Mouse (Mus musculus) intestine, postnatal 0 days (tissue): ENCODE measurements around the gene Cdk17. TPM values are rescaled to one million over a fixed set of nuclear protein-coding genes. Genes with fewer than 3 reads are reported as not detected.
A peak's percentile ranks its signal among the peaks of the same experiment; 100 is the strongest.

Experiments used
- ATAC-seq: fragments of 200-750 bp; cut with Nextera tagmentation; 2 replicates; pipeline ENCODE4 v1.8.0; 2017; ENCODE audit warnings: mild to moderate bottlenecking, moderate TSS enrichment, moderate library complexity
- H3K27ac ChIP-seq: fragments of 300-500 bp; sonication (generic); 2 replicates; pipeline ENCODE4 v1.5.1; 2014; ENCODE audit warnings: mild to moderate bottlenecking, low read depth, low read length, moderate library complexity
- H3K27me3 ChIP-seq: fragments of 300-500 bp; sonication (generic); replicated peaks from 2 replicates; pipeline ENCODE4 v1.6.1; 2014; ENCODE audit warnings: low read length, mixed read lengths; ENCODE audit not compliant: control insufficient read depth, insufficient read depth
- H3K36me3 ChIP-seq: fragments of 300-500 bp; sonication (generic); 2 replicates; pipeline ENCODE4 v1.6.1; 2014; ENCODE audit warnings: mild to moderate bottlenecking, moderate library complexity; ENCODE audit not compliant: control insufficient read depth, insufficient read depth
- H3K4me1 ChIP-seq: fragments of 300-500 bp; sonication (generic); replicated peaks from 2 replicates; pipeline ENCODE4 v1.6.1; 2014; ENCODE audit warnings: antibody characterized with exemption, low read length, mixed read lengths; ENCODE audit not compliant: control insufficient read depth, insufficient read depth
- H3K4me2 ChIP-seq: fragments of 300-500 bp; sonication (generic); replicated peaks from 2 replicates; pipeline ENCODE4 v1.6.1; 2014; ENCODE audit warnings: low read depth, mild to moderate bottlenecking, moderate library complexity
- H3K4me3 ChIP-seq: fragments of 300-500 bp; sonication (generic); 2 replicates; pipeline ENCODE4 v1.5.1; 2014; ENCODE audit warnings: low read depth, low read length
- H3K9ac ChIP-seq: fragments of 300-500 bp; sonication (generic); 2 replicates; pipeline ENCODE4 v1.6.1; 2014; ENCODE audit warnings: mild to moderate bottlenecking, low read depth, low read length
- H3K9me3 ChIP-seq: fragments of 300-500 bp; sonication (generic); 2 replicates; pipeline ENCODE4 v1.6.1; 2016; ENCODE audit warnings: mixed run types; ENCODE audit not compliant: control insufficient read depth
- CTCF ChIP-seq: sonication (generic); IDR thresholded peaks from 2 replicates; pipeline ENCODE4 v1.5.1; 2016; ENCODE audit warnings: low read depth, mild to moderate bottlenecking, control low read depth, antibody characterized with exemption, moderate library complexity
- WGBS: fragments of 180-500 bp; shearing (Covaris S2); extraction: QIAGEN DNeasy Blood & Tissue Kit; methylation state at CpG from one replicate; pipeline ENCODE4 v1.1.7; 2014; 5-methylcytosine and 5-hydroxymethylcytosine counted together
- polyA plus RNA-seq: library from polyadenylated mRNA; unstranded; fragments of >200 nt; fragmentation: Nextera tagmentation; extraction: Ambion mirVana; gene quantifications from 2 replicates; pipeline ENCODE4 v1.2.1, GENCODE M21; 2015

Gene Cdk17
- polyA plus RNA-seq, 1 experiment from 2014 or later = 8.2 TPM

GRCm38 (mm10) chr10:93276857-93277256, 116.2 kb downstream of the Cdk17 start:
- Histone ChIP-seq H3K4me2 (peak overlapping the region; percentile 57), H3K9me3 (no peaks in the 10 kb centered on the region), H3K4me1 (no peaks in the 10 kb centered on the region), H3K27me3 (no peaks in the 10 kb centered on the region), H3K27ac (no peak overlapping the region), H3K4me3 (peak overlapping the region; percentile 28), H3K9ac (no peak overlapping the region), H3K36me3 (no peaks in the 10 kb centered on the region)
- ATAC-seq = no peak
- 60% methylated on average over 9 of the region's 9 CpGs for WGBS
- no peak for TF ChIP-seq CTCF

- Histone ChIP-seq H3K27ac (no peak overlapping the region), H3K4me3 (no peak overlapping the region), H3K9me3 (no peaks in the 10 kb centered on the region), H3K27me3 (no peaks in the 10 kb centered on the region), H3K36me3 (no peaks in the 10 kb centered on the region), H3K4me2 (no peak overlapping the region), H3K9ac (no peak overlapping the region), H3K4me1 (no peaks in the 10 kb centered on the region)
- no peak for ATAC-seq
- TF ChIP-seq CTCF = no peak
- 81% methylated on average over 8 of the region's 8 CpGs for WGBS
These were observed 117.7 kb downstream of the Cdk17 start for GRCm38 (mm10) chr10:93278361-93278760.

- H3K9me3 ChIP-seq = no peaks in the 10 kb centered on the region
- no peak for ATAC-seq
- H3K4me3 ChIP-seq = no peak overlapping the region
- no peaks in the 10 kb centered on the region for H3K36me3 ChIP-seq
- H3K4me1 ChIP-seq = no peaks in the 10 kb centered on the region
- H3K9ac ChIP-seq = no peak overlapping the region
- TF ChIP-seq CTCF = no peak
- no peaks in the 10 kb centered on the region for H3K27me3 ChIP-seq
- 83% methylated on average over 9 of the region's 9 CpGs for WGBS
- H3K27ac ChIP-seq = no peak overlapping the region
- H3K4me2 ChIP-seq = no peak overlapping the region
These were observed 118.4 kb downstream of the Cdk17 start for GRCm38 (mm10) chr10:93279062-93279461.

GRCm38 (mm10) chr10:93280586-93280985, 119.9 kb downstream of the Cdk17 start:
- H3K27me3 ChIP-seq = no peaks in the 10 kb centered on the region
- H3K4me1 ChIP-seq = no peaks in the 10 kb centered on the region
- 74% methylated on average over 12 of the region's 12 CpGs for WGBS
- H3K9me3 ChIP-seq = no peaks in the 10 kb centered on the region
- no peak for ATAC-seq
- no peak for TF ChIP-seq CTCF
- H3K4me3 ChIP-seq = no peak overlapping the region
- no peaks in the 10 kb centered on the region; the same call in 1 of the 2 replicates for H3K36me3 ChIP-seq
- no peak overlapping the region for H3K4me2 ChIP-seq
- no peak overlapping the region for H3K9ac ChIP-seq
- no peak overlapping the region for H3K27ac ChIP-seq

- Histone ChIP-seq H3K27ac (no peak overlapping the region), H3K9me3 (no peaks in the 10 kb centered on the region), H3K9ac (no peak overlapping the region), H3K36me3 (no peaks in the 10 kb centered on the region; the same call in 1 of the 2 replicates), H3K4me1 (no peaks in the 10 kb centered on the region), H3K4me2 (no peak overlapping the region), H3K4me3 (no peak overlapping the region), H3K27me3 (no peaks in the 10 kb centered on the region)
- TF ChIP-seq CTCF = no peak
- WGBS = 80% methylated on average over 7 of the region's 7 CpGs
- ATAC-seq = no peak
These were observed 120.4 kb downstream of the Cdk17 start for GRCm38 (mm10) chr10:93281092-93281491.

- H3K9ac ChIP-seq = no peak overlapping the region
- no peak overlapping the region for H3K4me2 ChIP-seq
- no peaks in the 10 kb centered on the region; the same call in 1 of the 2 replicates for H3K36me3 ChIP-seq
- no peaks in the 10 kb centered on the region for H3K9me3 ChIP-seq
- 64% methylated on average over 12 of the region's 12 CpGs for WGBS
- H3K4me1 ChIP-seq = no peaks in the 10 kb centered on the region
- no peak overlapping the region for H3K27ac ChIP-seq
- H3K27me3 ChIP-seq = no peaks in the 10 kb centered on the region
- no peak for TF ChIP-seq CTCF
- no peak for ATAC-seq
- no peak overlapping the region for H3K4me3 ChIP-seq
These were observed 121.9 kb downstream of the Cdk17 start for GRCm38 (mm10) chr10:93282526-93282964.

GRCm38 (mm10) chr10:93283258-93283657, 122.6 kb downstream of the Cdk17 start:
- Histone ChIP-seq H3K9ac (no peak overlapping the region), H3K36me3 (no peaks in the 10 kb centered on the region; the same call in 1 of the 2 replicates), H3K4me1 (no peaks in the 10 kb centered on the region), H3K27me3 (no peaks in the 10 kb centered on the region), H3K4me2 (no peak overlapping the region), H3K4me3 (no peak overlapping the region), H3K9me3 (no peaks in the 10 kb centered on the region), H3K27ac (no peak overlapping the region)
- WGBS = 72% methylated on average over 4 of the region's 4 CpGs
- peak; percentile 58 for TF ChIP-seq CTCF
- ATAC-seq = no peak
